8 mouse cellular contexts compared by ENCODE assay signal in the genomic region with DNA sequence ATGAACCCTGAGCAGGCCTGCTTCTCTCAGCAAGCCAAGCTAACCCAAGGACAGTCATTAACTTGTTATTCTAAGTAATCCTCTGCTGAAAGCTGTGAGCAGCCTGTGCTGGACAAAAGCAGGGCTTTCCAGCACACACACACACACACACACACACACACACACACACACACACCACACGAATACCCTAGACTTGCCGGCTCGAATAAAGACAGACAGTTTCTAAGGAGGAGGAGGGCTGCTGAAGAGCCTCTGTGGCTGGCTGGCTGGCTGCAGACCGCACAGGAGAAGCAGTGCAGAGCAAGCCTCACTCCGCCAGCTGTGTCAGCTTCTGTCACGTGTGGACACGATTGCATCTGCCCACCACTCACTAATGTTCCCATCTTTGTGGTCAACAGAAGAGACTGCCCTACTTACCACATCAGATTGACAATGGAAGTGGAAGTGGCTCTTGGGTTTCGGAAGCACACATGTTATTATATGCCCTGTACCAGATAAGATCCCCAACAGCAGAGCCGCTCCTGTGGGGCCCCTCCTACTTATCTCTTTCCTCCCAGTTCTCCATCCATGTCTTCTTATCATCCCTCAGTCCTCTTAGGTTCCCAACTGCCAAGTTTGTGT.
A peak's percentile ranks its signal among the peaks of the same experiment; 100 is the strongest.
DNase-seq lines count a peak whose midpoint lies in the region; ATAC-seq and TF ChIP-seq lines count a peak whose summit lies in the region.

No protein-coding gene starts in this region.

- no peaks in the 10 kb centered on the region for H3K36me3 ChIP-seq in heart, embryonic 15.5 days
- no peaks in the 10 kb centered on the region for H3K36me3 ChIP-seq in midbrain, embryonic 15.5 days (replicated peaks)

- 3% methylated on average over 9 of the region's 9 CpGs for WGBS in heart, embryonic 15.5 days
- 18% methylated on average over 9 of the region's 9 CpGs for WGBS in midbrain, embryonic 15.5 days

- no peak for TF ChIP-seq CTCF in brain, embryonic 14.5 days (IDR thresholded peaks at IDR 0.05; ENCODE audit: borderline replicate concordance, extremely low read depth, insufficient read depth, insufficient read length)

- H3K27me3 ChIP-seq in heart, embryonic 15.5 days, result no peaks in the 10 kb centered on the region
- H3K27me3 ChIP-seq in midbrain, embryonic 15.5 days (replicated peaks), result no peaks in the 10 kb centered on the region

- peak overlapping the region; percentile 35; the same call in 1 of the 2 replicates for H3K4me2 ChIP-seq in heart, embryonic 15.5 days
- no peak overlapping the region for H3K4me2 ChIP-seq in midbrain, embryonic 15.5 days

- peak; percentile 63 for ATAC-seq in heart, embryonic 15.5 days (replicated peaks; ENCODE audit: insufficient number of reproducible peaks, insufficient read depth, low FRiP score, low read depth)
- peak; percentile 90 for ATAC-seq in midbrain, embryonic 15.5 days (replicated peaks)

- H3K4me1 ChIP-seq in heart, embryonic 15.5 days (replicated peaks), result peaks cover 25% of the 10 kb centered on the region
- peaks cover 13% of the 10 kb centered on the region for H3K4me1 ChIP-seq in midbrain, embryonic 15.5 days

- H3K4me3 ChIP-seq in heart, embryonic 15.5 days, result no peak overlapping the region; the same call in 1 of the 2 replicates
- H3K4me3 ChIP-seq in midbrain, embryonic 15.5 days, result no peak overlapping the region

- no peak overlapping the region; the same call in 1 of the 2 replicates for H3K27ac ChIP-seq in heart, embryonic 15.5 days
- peak overlapping the region; percentile 69 for H3K27ac ChIP-seq in midbrain, embryonic 15.5 days

- no peaks in the 10 kb centered on the region for H3K9me3 ChIP-seq in heart, embryonic 15.5 days (replicated peaks)
- no peaks in the 10 kb centered on the region for H3K9me3 ChIP-seq in midbrain, embryonic 15.5 days

- peak; percentile 42 for DNase-seq in 416B (ENCODE audit: low read depth)
- peak; percentile 80 for DNase-seq in brain, embryonic 14.5 days (ENCODE audit: low read depth)
- DNase-seq in kidney, postnatal 14 days, result peak; percentile 56
- no peak for DNase-seq in cerebellum, postnatal 25 days
- no peak for DNase-seq in urinary bladder, postnatal 14 days (ENCODE audit: low spot score)
- no peak for DNase-seq in gastrocnemius, postnatal 10 days

- no peak for TF ChIP-seq POLR2A in brain, embryonic 14.5 days (IDR thresholded peaks at IDR 0.05; ENCODE audit: borderline replicate concordance, extremely low read depth, insufficient read depth, insufficient read length, poor library complexity, severe bottlenecking)

- no peak overlapping the region for H3K9ac ChIP-seq in heart, embryonic 15.5 days
- no peak overlapping the region for H3K9ac ChIP-seq in midbrain, embryonic 15.5 days

Comparison
In these comparisons a context has a peak if more than half of its experiments do, and no peak if none do; other contexts are left out.
1. DNase-seq: peak in 416B (single experiment), brain, embryonic 14.5 days (single experiment) and kidney, postnatal 14 days (single experiment); none in cerebellum, postnatal 25 days (0 of 2), urinary bladder, postnatal 14 days (single experiment) and gastrocnemius, postnatal 10 days (single experiment).